Mouse (Mus musculus): Measurements from ENCODE around the gene Ehmt2. TPM values are rescaled to one million over a fixed set of nuclear protein-coding genes. Genes with fewer than 3 reads are reported as not detected.

Gene Ehmt2
- polyA plus RNA-seq, 2 experiments: 10.2 to 29.7 TPM

DNA sequence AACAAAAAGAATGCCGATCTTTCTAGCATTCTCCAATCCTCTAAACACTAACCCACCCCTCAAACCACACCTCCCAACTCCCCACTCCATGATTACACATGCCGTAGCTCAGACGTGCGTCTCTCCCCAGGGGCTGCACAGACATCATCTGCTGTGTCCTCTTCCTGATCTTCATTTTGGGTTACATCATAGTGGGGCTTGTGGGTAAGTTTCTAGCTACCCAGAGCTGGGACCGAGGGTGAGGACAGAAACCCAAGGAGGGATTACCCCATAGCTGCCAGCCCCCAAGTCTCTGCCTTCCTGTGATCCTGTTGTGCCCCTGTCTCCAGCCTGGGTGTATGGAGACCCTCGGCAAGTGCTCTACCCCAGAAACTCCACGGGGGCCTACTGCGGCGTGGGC lies 18.9 kb downstream of the Ehmt2 start:
- no peaks in the 10 kb centered on the region for H3K9me3 ChIP-seq (ENCODE audit: control insufficient read depth, low read length)
- no peak for DNase-seq (ENCODE audit: low read depth in 3 of 3, low spot score in 3 of 3)
- TF ChIP-seq EP300 (IDR thresholded peaks at IDR 0.05; ENCODE audit: low read depth): no peak
- TF ChIP-seq CTCF (IDR thresholded peaks at IDR 0.05; ENCODE audit: low read depth): no peak
- no peak overlapping the region for H3K4me2 ChIP-seq (ENCODE audit: low read depth)
- 0 out of 4 replicates have a peak, but pooled peaks cover 0 to 3% of the 10 kb centered on the region in 2 experiments for H3K4me1 ChIP-seq (replicated peaks; ENCODE audit: control insufficient read depth in 2 of 2, insufficient read depth in 2 of 2, low read length in 1 of 2)
- H3K27ac ChIP-seq: no peak overlapping the region
- WGBS (ENCODE audit: insufficient replicate concordance): 56% methylated on average over 9 of the region's 9 CpGs
- peaks cover 5% of the 10 kb centered on the region for H3K36me3 ChIP-seq (replicated peaks; ENCODE audit: control insufficient read depth, insufficient read depth, low read depth)
- no peak for ATAC-seq (ENCODE audit: insufficient read depth)
- H3K9ac ChIP-seq (replicated peaks): no peak overlapping the region
- H3K27me3 ChIP-seq (ENCODE audit: control insufficient read depth, insufficient read depth, low read length): no peaks in the 10 kb centered on the region
- H3K4me3 ChIP-seq (ENCODE audit: insufficient read depth in 1 of 2, low read depth in 2 of 2, low read length in 2 of 2): no peak overlapping the region

DNA sequence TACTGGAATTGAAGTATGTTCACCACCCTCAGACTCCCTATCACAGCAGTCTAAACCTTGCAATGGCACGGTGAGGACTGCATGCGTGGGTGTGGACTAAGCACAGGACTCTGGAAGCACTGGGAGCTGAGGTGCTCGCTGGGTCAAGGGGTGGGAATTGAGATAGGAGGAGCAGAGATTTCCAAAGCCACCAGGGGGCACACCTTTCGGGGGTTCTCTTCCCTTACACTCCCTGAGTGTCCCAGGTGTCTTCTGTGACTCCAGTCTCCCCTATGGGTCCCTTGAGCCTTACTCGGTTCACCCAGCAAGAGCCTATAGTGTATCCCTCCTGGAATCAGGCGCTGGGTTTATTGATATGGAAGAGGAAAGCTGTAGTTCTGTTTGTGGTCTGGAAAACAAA lies 24.7 kb downstream of the Ehmt2 start:
- 44% methylated on average over 6 of the region's 6 CpGs for WGBS (ENCODE audit: insufficient replicate concordance)
- Histone ChIP-seq H3K9ac (replicated peaks) (no peak overlapping the region), H3K4me1 (replicated peaks; ENCODE audit: control insufficient read depth in 2 of 2, insufficient read depth in 2 of 2, low read length in 1 of 2) (0 out of 4 replicates have a peak, but pooled peaks cover 0 to 2% of the 10 kb centered on the region in 2 experiments), H3K4me2 (ENCODE audit: low read depth) (no peak overlapping the region), H3K9me3 (ENCODE audit: control insufficient read depth, low read length) (no peaks in the 10 kb centered on the region), H3K27ac (no peak overlapping the region), H3K4me3 (ENCODE audit: insufficient read depth in 1 of 2, low read depth in 2 of 2, low read length in 2 of 2) (no peak overlapping the region), H3K27me3 (ENCODE audit: control insufficient read depth, insufficient read depth, low read length) (no peaks in the 10 kb centered on the region), H3K36me3 (replicated peaks; ENCODE audit: control insufficient read depth, insufficient read depth, low read depth) (no peaks in the 10 kb centered on the region)
- no peak for TF ChIP-seq EP300 (IDR thresholded peaks at IDR 0.05; ENCODE audit: low read depth)
- peak; percentile 53 for TF ChIP-seq CTCF (IDR thresholded peaks at IDR 0.05; ENCODE audit: low read depth)
- no peak for ATAC-seq (ENCODE audit: insufficient read depth)
- no peak for DNase-seq (ENCODE audit: low read depth in 3 of 3, low spot score in 3 of 3)

DNA sequence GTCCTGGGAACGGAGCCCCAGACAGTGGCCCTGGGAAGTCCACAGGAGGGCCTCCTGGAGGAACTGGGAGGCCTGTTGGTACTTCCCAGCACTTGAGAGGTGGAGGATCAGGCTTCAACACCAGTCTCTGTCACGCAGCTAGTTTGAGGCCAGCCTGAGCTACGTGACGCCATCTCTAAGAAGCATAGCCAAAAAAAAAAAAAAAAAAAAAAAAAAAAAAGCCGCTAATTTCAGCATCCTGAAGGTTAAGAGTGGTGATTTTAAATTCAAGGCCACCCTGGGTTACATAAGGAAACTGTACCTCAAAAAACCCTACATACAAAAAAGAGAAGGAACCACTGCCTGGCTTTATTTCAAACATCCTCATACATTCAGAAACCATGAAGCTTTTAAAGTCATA lies 26.0 kb downstream of the Ehmt2 start:
- Histone ChIP-seq H3K27ac (no peak overlapping the region), H3K27me3 (ENCODE audit: control insufficient read depth, insufficient read depth, low read length) (no peaks in the 10 kb centered on the region), H3K36me3 (replicated peaks; ENCODE audit: control insufficient read depth, insufficient read depth, low read depth) (no peaks in the 10 kb centered on the region), H3K9me3 (ENCODE audit: control insufficient read depth, low read length) (no peaks in the 10 kb centered on the region), H3K4me2 (ENCODE audit: low read depth) (no peak overlapping the region), H3K4me3 (ENCODE audit: insufficient read depth in 1 of 2, low read depth in 2 of 2, low read length in 2 of 2) (no peak overlapping the region), H3K9ac (replicated peaks) (no peak overlapping the region), H3K4me1 (replicated peaks; ENCODE audit: control insufficient read depth in 2 of 2, insufficient read depth in 2 of 2, low read length in 1 of 2) (0 out of 4 replicates have a peak, but pooled peaks cover 0 to 2% of the 10 kb centered on the region in 2 experiments)
- DNase-seq (ENCODE audit: low read depth in 3 of 3, low spot score in 3 of 3) (no peak), ATAC-seq (ENCODE audit: insufficient read depth) (no peak)
- no peak for TF ChIP-seq EP300 (IDR thresholded peaks at IDR 0.05; ENCODE audit: low read depth)
- TF ChIP-seq CTCF (IDR thresholded peaks at IDR 0.05; ENCODE audit: low read depth): no peak
- 74% methylated on average over 5 of the region's 5 CpGs for WGBS (ENCODE audit: insufficient replicate concordance)

DNA sequence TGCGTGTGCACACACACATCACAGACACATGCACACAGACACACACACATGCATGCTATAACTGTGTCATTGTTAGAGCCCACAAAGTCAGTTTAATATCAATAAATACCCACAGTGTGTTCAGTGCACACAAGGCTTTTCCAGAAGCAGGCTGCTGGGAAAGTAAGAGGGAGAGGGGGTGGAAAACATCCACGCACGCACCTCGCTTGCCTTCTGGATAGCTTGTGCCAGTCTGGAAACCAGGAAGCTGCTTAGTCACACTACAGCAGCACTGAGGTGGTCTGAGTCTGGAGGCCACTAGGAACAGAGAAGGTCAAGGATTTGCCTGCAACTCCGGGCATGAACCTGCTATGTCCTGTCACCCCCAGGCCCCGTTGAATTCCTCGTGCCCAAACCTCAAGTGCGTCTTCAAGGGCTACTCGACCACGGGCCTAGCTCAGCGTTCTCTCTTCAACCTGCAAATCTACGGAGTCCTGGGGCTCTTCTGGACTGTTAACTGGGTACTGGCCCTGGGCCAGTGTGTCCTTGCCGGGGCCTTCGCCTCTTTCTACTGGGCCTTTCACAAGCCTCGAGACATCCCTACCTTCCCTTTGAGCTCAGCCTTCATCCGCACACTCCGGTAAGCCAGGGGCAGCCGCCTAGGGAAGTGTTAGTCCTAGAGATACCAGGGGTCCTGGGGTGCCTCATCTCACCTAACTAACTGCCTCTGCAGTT lies 29.2 kb downstream of the Ehmt2 start:
- no peak overlapping the region for H3K9ac ChIP-seq (replicated peaks)
- H3K27me3 ChIP-seq (ENCODE audit: control insufficient read depth, insufficient read depth, low read length): no peaks in the 10 kb centered on the region
- no peak for TF ChIP-seq EP300 (IDR thresholded peaks at IDR 0.05; ENCODE audit: low read depth)
- TF ChIP-seq CTCF (IDR thresholded peaks at IDR 0.05; ENCODE audit: low read depth): no peak
- H3K4me1 ChIP-seq (replicated peaks; ENCODE audit: control insufficient read depth in 2 of 2, insufficient read depth in 2 of 2, low read length in 1 of 2): peaks cover under 1 to 7% of the 10 kb centered on the region in 2 experiments; a peak in 3 of 4 replicates
- no peaks in the 10 kb centered on the region for H3K9me3 ChIP-seq (ENCODE audit: control insufficient read depth, low read length)
- no peak overlapping the region for H3K4me3 ChIP-seq (ENCODE audit: insufficient read depth in 1 of 2, low read depth in 2 of 2, low read length in 2 of 2)
- no peak overlapping the region for H3K4me2 ChIP-seq (ENCODE audit: low read depth)
- no peaks in the 10 kb centered on the region for H3K36me3 ChIP-seq (replicated peaks; ENCODE audit: control insufficient read depth, insufficient read depth, low read depth)
- 75% methylated on average over 18 of the region's 18 CpGs for WGBS (ENCODE audit: insufficient replicate concordance)
- DNase-seq (ENCODE audit: low read depth in 3 of 3, low spot score in 3 of 3) (no peak), ATAC-seq (ENCODE audit: insufficient read depth) (no peak)
- H3K27ac ChIP-seq: no peak overlapping the region

DNA sequence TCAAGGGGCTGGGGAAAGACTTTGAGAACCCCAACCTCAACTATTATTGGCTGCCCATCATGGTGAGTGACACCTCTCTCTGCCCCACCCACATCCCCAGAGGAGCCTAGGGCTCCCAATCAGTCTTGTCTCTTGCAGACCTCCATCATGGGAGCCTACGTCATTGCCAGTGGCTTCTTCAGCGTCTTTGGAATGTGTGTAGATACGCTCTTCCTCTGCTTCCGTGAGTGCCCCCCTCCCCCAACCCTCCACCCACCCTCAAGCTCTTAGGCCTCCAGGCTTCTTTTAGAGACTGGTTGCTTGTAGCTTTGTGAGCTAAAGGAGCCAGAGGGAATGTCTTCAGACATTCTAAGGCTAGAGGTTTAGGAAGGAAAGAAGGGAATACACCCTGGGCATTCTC lies 30.6 kb downstream of the Ehmt2 start:
- H3K4me3 ChIP-seq (ENCODE audit: insufficient read depth in 1 of 2, low read depth in 2 of 2, low read length in 2 of 2): no peak overlapping the region
- 58% methylated on average over 4 of the region's 4 CpGs for WGBS (ENCODE audit: insufficient replicate concordance)
- no peak overlapping the region for H3K9ac ChIP-seq (replicated peaks)
- no peak for TF ChIP-seq CTCF (IDR thresholded peaks at IDR 0.05; ENCODE audit: low read depth)
- TF ChIP-seq EP300 (IDR thresholded peaks at IDR 0.05; ENCODE audit: low read depth): no peak
- no peaks in the 10 kb centered on the region for H3K9me3 ChIP-seq (ENCODE audit: control insufficient read depth, low read length)
- no peak overlapping the region for H3K4me2 ChIP-seq (ENCODE audit: low read depth)
- peaks cover 2 to 5% of the 10 kb centered on the region in 2 experiments; a peak in 3 of 4 replicates for H3K4me1 ChIP-seq (replicated peaks; ENCODE audit: control insufficient read depth in 2 of 2, insufficient read depth in 2 of 2, low read length in 1 of 2)
- no peak for ATAC-seq (ENCODE audit: insufficient read depth)
- no peak overlapping the region for H3K27ac ChIP-seq
- no peaks in the 10 kb centered on the region for H3K27me3 ChIP-seq (ENCODE audit: control insufficient read depth, insufficient read depth, low read length)
- H3K36me3 ChIP-seq (replicated peaks; ENCODE audit: control insufficient read depth, insufficient read depth, low read depth): no peaks in the 10 kb centered on the region
- DNase-seq (ENCODE audit: low read depth in 3 of 3, low spot score in 3 of 3): no peak

Data from liver, embryonic 14.5 days (tissue).